ENCODE assay signal across 20 mouse cellular contexts in the genomic region with DNA sequence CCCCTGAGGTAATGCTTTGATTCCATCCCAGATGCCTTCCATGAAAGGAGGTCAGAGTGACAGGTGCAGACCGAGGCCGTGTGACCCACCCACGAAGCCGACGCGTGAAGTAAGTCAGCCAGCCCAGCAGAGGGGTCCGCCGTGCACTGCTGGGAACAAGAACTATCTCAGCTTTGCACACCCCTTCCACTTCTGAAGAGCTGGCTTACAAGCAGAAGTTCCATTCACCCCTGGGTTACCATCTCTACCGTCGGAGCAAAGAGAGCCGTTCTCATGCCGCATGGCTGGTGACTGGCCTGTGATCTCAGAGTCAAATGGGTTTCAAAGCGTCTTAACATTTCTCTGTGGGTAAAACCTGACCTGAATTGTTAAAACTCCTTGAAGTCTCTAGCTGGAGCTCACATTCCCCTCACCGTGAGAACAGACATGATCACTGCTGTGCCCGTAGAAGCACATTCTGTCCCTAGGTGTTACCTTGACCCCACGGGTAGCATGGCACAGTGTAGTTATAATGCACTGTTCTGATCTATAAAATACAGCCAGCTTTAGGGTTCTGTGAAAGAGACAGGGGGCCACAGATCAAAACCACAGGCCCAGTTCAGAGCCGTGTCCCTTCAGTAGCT.
DNase-seq lines count a peak whose midpoint lies in the region; ATAC-seq lines count a peak whose summit lies in the region.
"Had no signal": no experiment of that assay in that cellular context is flagged by ENCODE, and none has a peak within 500 bp of the region (broad histone marks: within the 10 kb centered on the region; RNA-seq: fewer than 3 reads in every experiment).

No protein-coding gene starts in this region.

- H3K36me3 ChIP-seq in heart, embryonic 16.5 days (ENCODE audit: control insufficient read depth, insufficient read depth): no peaks in the 10 kb centered on the region
- no peaks in the 10 kb centered on the region for H3K36me3 ChIP-seq in heart, embryonic 12.5 days
- H3K36me3 ChIP-seq: embryonic facial prominence, embryonic 15.5 days; heart, embryonic 13.5 days; neural tube, embryonic 12.5 days had no signal

- H3K27ac ChIP-seq in heart, embryonic 16.5 days (ENCODE audit: low read length): peak overlapping the region; percentile 58
- no peak overlapping the region for H3K27ac ChIP-seq in heart, embryonic 12.5 days (ENCODE audit: poor library complexity, severe bottlenecking)
- H3K27ac ChIP-seq: embryonic facial prominence, embryonic 15.5 days; heart, embryonic 13.5 days; hindbrain, postnatal 0 days; neural tube, embryonic 12.5 days had no signal

- H3K9ac ChIP-seq in heart, embryonic 16.5 days (ENCODE audit: low read length): no peak overlapping the region
- no peak overlapping the region for H3K9ac ChIP-seq in heart, embryonic 12.5 days
- H3K9ac ChIP-seq: embryonic facial prominence, embryonic 15.5 days; heart, embryonic 13.5 days; liver, postnatal 0 days; neural tube, embryonic 12.5 days had no signal

- DNase-seq in CD8-positive naive resting alpha-beta T cell, adult 2 months (ENCODE audit: low read depth in 2 of 2, low spot score in 2 of 2): peak; percentile 54 to 55
- peak; percentile 35 for DNase-seq in retina, embryonic 14.5 days (ENCODE audit: low spot score)
- peak; percentile 85 for DNase-seq in thymus, postnatal 25 days
- no peak for DNase-seq in adrenal gland, adult (ENCODE audit: inconsistent age in 2 of 2, low spot score in 1 of 2)
- no peak for DNase-seq in cerebellum, adult 9-11 months
- DNase-seq in gastrocnemius, postnatal 10 days: no peak
- DNase-seq: adrenal gland, adult 8-10 months; cerebellum, postnatal 14 days; embryo, embryonic 11 days; kidney, adult 18-20 months; kidney, postnatal 10 days; left cerebral cortex, postnatal 4 days; liver, postnatal 0 days; lung, postnatal 10 days had no signal

- H3K4me2 ChIP-seq in heart, embryonic 16.5 days (ENCODE audit: low read depth, low read length): no peak overlapping the region
- H3K4me2 ChIP-seq in heart, embryonic 12.5 days: no peak overlapping the region
- H3K4me2 ChIP-seq: embryonic facial prominence, embryonic 15.5 days; heart, embryonic 13.5 days; neural tube, embryonic 12.5 days had no signal

- no peaks in the 10 kb centered on the region for H3K4me1 ChIP-seq in heart, embryonic 16.5 days (ENCODE audit: control insufficient read depth, insufficient read depth, low read length)
- no peaks in the 10 kb centered on the region for H3K4me1 ChIP-seq in heart, embryonic 12.5 days (replicated peaks)
- H3K4me1 ChIP-seq: embryonic facial prominence, embryonic 15.5 days; heart, embryonic 13.5 days had no signal

- H3K4me3 ChIP-seq in heart, embryonic 16.5 days (ENCODE audit: low read length): no peak overlapping the region
- H3K4me3 ChIP-seq in heart, embryonic 12.5 days: no peak overlapping the region
- H3K4me3 ChIP-seq: embryonic facial prominence, embryonic 15.5 days; heart, embryonic 13.5 days; neural tube, embryonic 12.5 days had no signal

- peak; percentile 58; the same call in 1 of the 2 replicates for ATAC-seq in heart, embryonic 16.5 days (replicated peaks; ENCODE audit: extremely low read depth, insufficient read depth, low FRiP score)
- no peak for ATAC-seq in heart, embryonic 12.5 days (ENCODE audit: insufficient number of reproducible peaks, low FRiP score)
- ATAC-seq: hindbrain, postnatal 0 days; liver, postnatal 0 days had no signal

- 85% methylated on average over 17 of the region's 17 CpGs for WGBS in heart, embryonic 16.5 days
- WGBS in heart, embryonic 12.5 days: 89% methylated on average over 17 of the region's 17 CpGs

- no peaks in the 10 kb centered on the region for H3K9me3 ChIP-seq in heart, embryonic 16.5 days (replicated peaks; ENCODE audit: control insufficient read depth, low read length)
- no peaks in the 10 kb centered on the region for H3K9me3 ChIP-seq in heart, embryonic 12.5 days (replicated peaks)
- H3K9me3 ChIP-seq: embryonic facial prominence, embryonic 15.5 days; heart, embryonic 13.5 days; neural tube, embryonic 12.5 days had no signal

- H3K27me3 ChIP-seq in heart, embryonic 16.5 days (ENCODE audit: control insufficient read depth, insufficient read depth, low read length): no peaks in the 10 kb centered on the region
- H3K27me3 ChIP-seq in heart, embryonic 12.5 days (replicated peaks): no peaks in the 10 kb centered on the region
- H3K27me3 ChIP-seq: embryonic facial prominence, embryonic 15.5 days; heart, embryonic 13.5 days; neural tube, embryonic 12.5 days had no signal

Comparison
In these comparisons a context has a peak if more than half of its experiments do, and no peak if none do; other contexts are left out.
1. DNase-seq: peak in CD8-positive naive resting alpha-beta T cell, adult 2 months (2 of 2), retina, embryonic 14.5 days (single experiment) and thymus, postnatal 25 days (single experiment); none in adrenal gland, adult (0 of 2), cerebellum, adult 9-11 months (single experiment) and gastrocnemius, postnatal 10 days (single experiment).